Mouse (Mus musculus) E14TG2a.4 (cell line): ENCODE data around the gene Med11.

ENCODE experiments used
- H3K27me3 ChIP-seq: 2 replicates; pipeline ENCODE4 v1.6.1; 2014; ENCODE audit warnings: low read length, control low read depth; ENCODE audit not compliant: insufficient read depth
- H3K36me3 ChIP-seq: 2 replicates; pipeline ENCODE4 v1.6.1; 2014; ENCODE audit warnings: low read length, control low read depth; ENCODE audit not compliant: insufficient read depth
- H3K4me1 ChIP-seq: replicated peaks from 2 replicates; pipeline ENCODE4 v1.6.1; 2014; ENCODE audit warnings: low read depth, low read length, control low read depth
- H3K4me3 ChIP-seq: replicated peaks from 2 replicates; pipeline ENCODE4 v1.5.1; 2014; ENCODE audit warnings: mild to moderate bottlenecking, low read length
- H3K9me3 ChIP-seq: 2 replicates; pipeline ENCODE4 v1.6.1; 2014; ENCODE audit warnings: low read length, control low read depth
- CTCF ChIP-seq: conservative IDR thresholded peaks from 2 replicates; pipeline ENCODE4 v1.5.1; 2014; ENCODE audit warnings: low read length
- NANOG ChIP-seq: IDR thresholded peaks from 2 replicates; pipeline ENCODE4 v1.6.1; 2014; ENCODE audit warnings: borderline replicate concordance, low read length, mixed read lengths
- POU5F1 ChIP-seq: IDR thresholded peaks from 2 replicates; pipeline ENCODE4 v1.6.1; 2014; ENCODE audit warnings: low read length, borderline replicate concordance

The Med11 gene

DNA sequence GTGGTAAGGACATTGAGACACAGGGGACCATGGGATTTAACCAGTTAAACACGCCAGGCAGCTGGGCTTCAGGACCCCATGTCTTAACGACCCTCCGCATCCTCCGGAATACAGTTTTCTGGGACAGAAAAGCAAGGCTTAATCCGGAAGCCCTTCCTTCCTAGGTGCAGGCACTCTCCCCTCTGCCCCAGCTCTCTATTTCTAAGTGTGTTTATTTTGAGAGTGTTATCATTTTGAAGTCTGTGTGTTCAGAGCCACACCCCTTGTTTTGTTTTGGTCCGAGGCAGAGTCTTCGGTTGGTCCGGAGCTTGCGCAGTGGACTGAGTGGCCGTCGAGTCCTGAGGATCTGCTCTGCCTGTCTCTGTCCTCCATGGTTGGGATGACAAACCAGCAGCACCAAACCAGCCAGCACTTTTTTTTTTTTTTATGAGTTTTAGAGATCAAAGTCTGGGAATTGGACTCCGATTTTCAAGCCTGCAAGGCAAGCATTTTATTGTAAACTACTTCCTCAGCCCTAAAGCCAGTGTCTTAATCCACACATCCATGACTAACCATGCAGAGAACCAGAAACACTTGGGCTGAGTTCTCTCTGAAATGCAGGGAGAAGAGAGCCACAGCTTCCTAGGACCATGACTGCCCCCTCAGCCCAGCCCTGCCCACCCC lies 23.3 kb downstream of the Med11 start:
- Histone ChIP-seq H3K9me3 (no peaks in the 10 kb centered on the region), H3K4me3 (no peak overlapping the region), H3K36me3 (no peaks in the 10 kb centered on the region), H3K4me1 (no peaks in the 10 kb centered on the region), H3K27me3 (peaks cover 4% of the 10 kb centered on the region; the same call in 1 of the 2 replicates)
- no peak for TF ChIP-seq CTCF
- TF ChIP-seq NANOG, result no peak
- no peak for TF ChIP-seq POU5F1

- Histone ChIP-seq H3K4me1 (peaks cover 16% of the 10 kb centered on the region), H3K27me3 (no peaks in the 10 kb centered on the region), H3K36me3 (no peaks in the 10 kb centered on the region), H3K4me3 (no peak overlapping the region), H3K9me3 (no peaks in the 10 kb centered on the region)
- TF ChIP-seq NANOG, result no peak
- no peak for TF ChIP-seq CTCF
- TF ChIP-seq POU5F1, result no peak
Measured at GRCm38 (mm10) chr11:70485498-70485897, 33.8 kb downstream of the Med11 start.

DNA sequence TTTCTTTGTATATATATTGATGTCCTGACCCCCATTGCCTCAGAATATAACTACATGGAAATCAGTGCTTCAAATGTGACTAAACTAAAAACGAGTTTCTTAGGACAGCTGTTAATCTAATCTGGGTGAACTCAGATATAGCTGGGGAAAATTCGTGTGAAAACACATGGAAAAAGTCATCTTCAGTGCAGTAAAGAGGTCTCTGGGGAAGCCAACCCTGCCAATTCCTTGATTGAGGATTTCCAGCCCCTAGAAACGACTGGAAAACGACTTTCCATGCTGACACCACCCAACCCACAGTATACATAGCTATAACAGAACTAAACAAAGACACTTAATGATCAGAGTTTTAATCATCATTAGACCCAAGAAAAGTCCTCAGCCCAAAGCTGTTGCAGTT lies 36.1 kb downstream of the Med11 start:
- no peak for TF ChIP-seq POU5F1
- TF ChIP-seq NANOG, result no peak
- TF ChIP-seq CTCF, result no peak
- no peak overlapping the region for H3K4me3 ChIP-seq

GRCm38 (mm10) chr11:70489138-70489537 lies 37.4 kb downstream of the Med11 start:
- H3K4me3 ChIP-seq, result no peak overlapping the region
- no peak for TF ChIP-seq CTCF
- no peak for TF ChIP-seq POU5F1
- no peak for TF ChIP-seq NANOG
- H3K36me3 ChIP-seq, result no peaks in the 10 kb centered on the region
- H3K27me3 ChIP-seq, result no peaks in the 10 kb centered on the region
- no peaks in the 10 kb centered on the region for H3K4me1 ChIP-seq
- H3K9me3 ChIP-seq, result no peaks in the 10 kb centered on the region

More for the DNA sequence above, 36.1 kb downstream of the Med11 start:
- H3K27me3 ChIP-seq, result no peaks in the 10 kb centered on the region
- H3K36me3 ChIP-seq, result no peaks in the 10 kb centered on the region
- no peaks in the 10 kb centered on the region for H3K9me3 ChIP-seq
- H3K4me1 ChIP-seq, result peaks cover 8% of the 10 kb centered on the region

GRCm38 (mm10) chr11:70489684-70490083 lies 38.0 kb downstream of the Med11 start:
- H3K4me3 ChIP-seq, result no peak overlapping the region
- H3K4me1 ChIP-seq, result no peaks in the 10 kb centered on the region
- H3K36me3 ChIP-seq, result no peaks in the 10 kb centered on the region
- no peak for TF ChIP-seq NANOG
- no peak for TF ChIP-seq POU5F1
- TF ChIP-seq CTCF, result no peak
- H3K27me3 ChIP-seq, result no peaks in the 10 kb centered on the region
- H3K9me3 ChIP-seq, result no peaks in the 10 kb centered on the region

GRCm38 (mm10) chr11:70499566-70500475 lies 48.1 kb downstream of the Med11 start:
- peak; percentile 18; the same call in 1 of the 2 replicates for TF ChIP-seq CTCF
- TF ChIP-seq NANOG, result no peak
- Histone ChIP-seq H3K4me1 (peaks cover 8% of the 10 kb centered on the region), H3K27me3 (no peaks in the 10 kb centered on the region), H3K4me3 (no peak overlapping the region), H3K9me3 (no peaks in the 10 kb centered on the region), H3K36me3 (no peaks in the 10 kb centered on the region)

DNA sequence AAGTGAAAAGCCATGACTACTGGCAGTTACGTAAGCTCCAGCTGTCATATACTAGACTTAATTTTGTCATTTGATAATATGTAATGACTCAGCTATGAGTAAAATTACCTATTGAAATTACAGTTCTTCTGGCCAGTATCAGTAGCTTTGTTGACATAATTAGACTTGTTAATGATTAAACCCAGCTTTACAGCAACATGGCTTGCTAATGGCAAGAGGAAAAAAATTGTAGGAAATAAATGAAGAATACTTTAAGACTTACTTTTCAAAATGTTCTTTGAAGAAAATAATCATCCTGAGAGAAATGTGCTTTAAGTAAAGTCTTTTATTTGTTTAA lies 48.7 kb downstream of the Med11 start:
- Histone ChIP-seq H3K4me3 (no peak overlapping the region), H3K9me3 (no peaks in the 10 kb centered on the region), H3K27me3 (peaks cover 5% of the 10 kb centered on the region), H3K36me3 (no peaks in the 10 kb centered on the region), H3K4me1 (peaks cover 15% of the 10 kb centered on the region)
- TF ChIP-seq NANOG, result no peak
- no peak for TF ChIP-seq POU5F1
- no peak for TF ChIP-seq CTCF

DNA sequence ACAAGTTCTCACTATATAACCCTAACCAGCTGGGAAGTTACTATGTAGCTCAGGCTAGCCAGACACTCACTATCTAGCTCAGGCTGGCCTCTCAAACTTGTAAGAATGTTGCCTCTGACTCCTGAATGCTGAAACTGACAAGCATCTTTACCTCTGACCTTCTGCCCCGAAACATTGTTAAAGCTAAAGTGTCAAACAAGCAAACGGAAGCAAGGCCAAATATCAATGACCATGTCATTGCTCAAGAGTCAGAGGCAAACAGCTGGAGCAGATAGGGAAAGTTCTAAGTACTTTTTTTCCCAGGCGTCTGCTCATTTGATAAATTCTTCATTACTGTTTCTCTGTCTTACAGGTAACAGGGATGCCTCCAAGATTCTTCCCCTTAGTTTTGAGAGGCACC lies 50.3 kb downstream of the Med11 start:
- Histone ChIP-seq H3K36me3 (no peaks in the 10 kb centered on the region), H3K4me3 (no peak overlapping the region), H3K27me3 (peaks cover 8% of the 10 kb centered on the region), H3K9me3 (no peaks in the 10 kb centered on the region), H3K4me1 (peaks cover 24% of the 10 kb centered on the region)
- TF ChIP-seq NANOG (no peak), POU5F1 (no peak), CTCF (no peak)
